Mouse (Mus musculus) megakaryocyte, embryonic 14.5 days (primary cell): Measurements from ENCODE around the gene Polr2a. TPM values are rescaled to one million over a fixed set of nuclear protein-coding genes. Genes with fewer than 3 reads are reported as not detected.

Experiments
- H3K27me3 ChIP-seq: replicated peaks from 2 replicates; pipeline ENCODE3; 2012; ENCODE audit warnings: inconsistent platforms
- H3K36me3 ChIP-seq: replicated peaks from 2 replicates; pipeline ENCODE3; 2012; ENCODE audit warnings: low read length, inconsistent platforms, mixed read lengths
- H3K4me1 ChIP-seq: 2 replicates; pipeline ENCODE4 v1.6.1; 2012; ENCODE audit warnings: inconsistent platforms
- H3K4me3 ChIP-seq: replicated peaks from 2 replicates; pipeline ENCODE3; 2012; ENCODE audit warnings: moderate library complexity, mild to moderate bottlenecking, inconsistent platforms
- H3K9me3 ChIP-seq: 2 replicates; pipeline ENCODE4 v1.6.1; 2012; ENCODE audit warnings: inconsistent platforms
- FLI1 ChIP-seq: IDR thresholded peaks from 2 replicates; pipeline ENCODE4 v1.6.1; 2012; ENCODE audit warnings: low read length, inconsistent platforms, mixed read lengths
- GATA1 ChIP-seq: IDR thresholded peaks from 3 replicates; pipeline ENCODE4 v1.6.1; 2012; ENCODE audit warnings: mixed read lengths, low read length, inconsistent platforms, borderline replicate concordance
- polyA plus RNA-seq: library from polyadenylated mRNA; stranded (reverse); fragments of >175 nt; gene quantifications from 2 replicates; pipeline ENCODE4 v1.2.3, GENCODE M21; 2012; ENCODE audit warnings: low replicate concordance; ENCODE audit not compliant: insufficient read depth

The Polr2a gene
- polyA plus RNA-seq, 1 experiment = 36.5 TPM

DNA sequence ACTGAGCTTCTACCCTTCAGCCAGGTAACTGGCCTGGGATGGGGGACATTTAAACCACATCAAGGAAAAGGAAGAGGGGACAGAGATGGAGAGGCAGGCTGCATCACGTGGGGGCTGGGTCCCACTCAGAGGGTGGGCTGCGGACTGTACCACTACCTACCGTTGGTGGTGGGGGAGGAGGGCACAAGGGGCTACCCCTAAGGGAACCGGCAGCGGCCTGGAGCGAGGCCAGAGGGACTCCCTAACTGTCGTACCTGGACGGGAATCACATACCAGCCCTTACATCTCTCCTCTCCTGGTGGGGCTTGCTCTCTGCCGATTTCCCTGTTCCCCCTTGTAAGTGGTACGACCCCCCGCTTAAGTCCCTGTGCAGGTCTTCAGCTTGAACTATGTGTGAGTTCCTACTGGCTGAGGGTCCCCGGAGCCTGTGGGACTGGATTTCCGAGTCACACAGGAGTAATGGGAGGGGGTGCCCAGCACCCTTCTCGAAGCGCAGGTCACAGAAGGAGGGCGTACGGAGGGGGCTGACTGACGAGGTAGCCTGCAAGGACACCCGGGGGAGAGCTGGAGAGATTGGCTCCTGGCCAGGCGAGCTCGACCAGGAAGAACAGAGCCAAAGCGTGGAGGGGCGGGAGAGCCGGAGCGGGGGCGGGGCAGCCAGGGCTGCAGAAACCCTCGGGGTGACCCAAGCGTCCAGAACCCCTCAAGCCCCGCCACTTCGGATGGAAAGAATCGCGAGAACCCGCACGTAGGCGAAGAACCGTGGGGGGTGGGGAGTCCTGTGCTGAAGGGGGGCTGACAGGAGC is 42.2 kb upstream of the Polr2a start:
- H3K4me1 ChIP-seq = peaks cover 70% of the 10 kb centered on the region
- peak overlapping the region; percentile 87 for H3K4me3 ChIP-seq
- no peaks in the 10 kb centered on the region for H3K36me3 ChIP-seq
- no peak for TF ChIP-seq GATA1
- peaks cover 93% of the 10 kb centered on the region for H3K27me3 ChIP-seq
- no peaks in the 10 kb centered on the region for H3K9me3 ChIP-seq

DNA sequence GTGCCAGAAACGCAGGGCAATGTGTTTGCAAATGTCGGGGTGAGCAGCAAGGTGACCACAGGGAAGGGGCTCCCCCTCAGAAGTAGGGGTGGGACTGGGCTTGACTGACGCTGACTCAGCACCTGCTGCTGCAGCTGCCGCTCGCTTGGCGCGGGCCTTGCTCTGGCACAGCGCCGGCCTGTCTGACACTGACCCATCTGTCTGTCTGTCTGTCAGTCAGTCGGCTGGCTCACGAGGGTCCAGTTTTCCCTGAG is 41.6 kb upstream of the Polr2a start:
- H3K4me1 ChIP-seq = peaks cover 75% of the 10 kb centered on the region
- peak overlapping the region; percentile 87 for H3K4me3 ChIP-seq
- H3K27me3 ChIP-seq = peaks cover 88% of the 10 kb centered on the region

DNA sequence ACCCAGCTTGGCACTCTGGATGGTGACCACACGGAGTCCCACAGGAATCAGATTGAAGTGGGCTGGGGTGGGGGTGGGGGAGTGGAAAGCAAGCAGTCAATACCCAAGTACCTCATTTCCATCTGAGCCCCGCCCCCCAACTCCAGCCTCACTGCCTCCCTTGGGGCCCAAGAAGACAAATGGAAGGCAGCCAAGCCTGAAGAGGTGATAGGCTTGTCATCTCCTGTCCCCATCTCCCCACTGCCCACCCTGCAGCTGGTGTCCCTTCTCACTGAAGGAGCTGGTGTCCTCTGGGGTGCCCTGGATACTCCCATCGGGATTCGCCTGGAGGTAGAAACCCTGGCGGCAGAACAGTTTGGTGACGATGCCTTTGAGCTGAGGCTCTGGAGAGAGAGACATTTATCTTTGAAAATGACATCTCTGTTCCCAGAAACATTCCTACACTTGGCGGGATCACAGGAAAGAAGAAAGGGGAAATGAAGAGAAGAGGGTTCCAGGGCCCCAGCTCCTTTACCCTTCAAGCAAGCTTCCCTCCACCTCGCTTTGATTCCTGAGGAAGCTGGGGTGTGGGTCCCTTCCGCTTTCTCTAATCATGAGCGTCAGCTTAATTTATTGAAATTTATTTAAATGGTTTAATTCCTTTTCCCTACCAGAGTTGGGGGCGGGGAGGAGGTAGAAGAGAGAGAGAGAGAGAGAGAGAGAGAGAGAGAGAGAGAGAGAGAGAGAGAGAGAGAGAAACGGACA is 41.1 kb upstream of the Polr2a start:
- H3K27me3 ChIP-seq = peaks cover 83% of the 10 kb centered on the region
- H3K36me3 ChIP-seq = no peaks in the 10 kb centered on the region
- no peaks in the 10 kb centered on the region for H3K9me3 ChIP-seq
- H3K4me3 ChIP-seq = peak overlapping the region; percentile 87
- TF ChIP-seq FLI1 (no peak), GATA1 (no peak)
- H3K4me1 ChIP-seq = peaks cover 77% of the 10 kb centered on the region

More for the DNA sequence above, 41.6 kb upstream of the Polr2a start:
- H3K36me3 ChIP-seq = no peaks in the 10 kb centered on the region
- no peak for TF ChIP-seq GATA1
- no peak for TF ChIP-seq FLI1
- no peaks in the 10 kb centered on the region for H3K9me3 ChIP-seq

DNA sequence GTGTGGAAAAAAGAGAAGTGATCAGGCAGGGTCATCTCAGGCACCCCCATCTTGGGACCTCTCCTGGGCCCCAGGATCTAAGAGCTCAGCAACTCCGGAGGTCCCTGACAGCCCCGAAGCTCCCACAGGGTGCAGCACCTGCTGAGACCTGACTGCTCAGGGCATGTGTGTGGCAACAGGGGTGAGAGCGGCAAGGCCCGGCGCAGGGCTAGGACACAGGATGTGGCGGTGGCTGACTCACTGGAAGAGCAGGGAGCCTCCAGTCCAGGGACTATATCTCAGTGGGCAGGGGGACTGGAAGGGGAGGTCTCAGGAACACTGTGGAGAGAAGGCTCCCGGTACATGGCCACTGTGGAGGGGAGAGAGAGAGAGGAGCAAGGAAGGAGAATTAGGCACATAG is 39.5 kb upstream of the Polr2a start:
- TF ChIP-seq GATA1 (no peak), FLI1 (no peak)
- Histone ChIP-seq H3K4me1 (peaks cover 65% of the 10 kb centered on the region), H3K36me3 (no peaks in the 10 kb centered on the region), H3K9me3 (no peaks in the 10 kb centered on the region), H3K4me3 (no peak overlapping the region), H3K27me3 (peaks cover 78% of the 10 kb centered on the region)

DNA sequence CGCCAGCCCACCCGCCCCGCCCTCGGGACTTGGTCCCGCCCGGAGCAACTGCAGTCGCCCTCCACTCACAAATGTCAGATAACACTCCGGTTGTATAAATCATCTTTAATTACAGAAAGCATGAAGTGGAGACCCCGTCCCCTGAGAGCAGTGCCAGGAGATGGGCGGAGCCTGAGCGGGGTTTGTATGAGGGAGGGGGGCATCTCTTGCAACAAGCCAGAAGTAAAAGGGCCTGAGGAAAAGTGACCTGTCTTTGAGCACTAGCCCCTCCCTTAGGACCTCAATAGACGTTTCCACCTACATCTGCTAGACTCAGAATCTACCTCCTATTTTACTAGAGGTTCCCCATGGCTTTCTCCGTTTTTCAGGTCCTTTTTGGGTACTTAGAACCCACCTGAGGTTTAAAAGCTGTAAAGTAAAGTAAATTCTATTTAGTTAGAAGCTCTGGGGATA is 37.6 kb upstream of the Polr2a start:
- Histone ChIP-seq H3K4me3 (peak overlapping the region; percentile 91), H3K27me3 (peaks cover 63% of the 10 kb centered on the region), H3K4me1 (peaks cover 46% of the 10 kb centered on the region), H3K9me3 (no peaks in the 10 kb centered on the region), H3K36me3 (no peaks in the 10 kb centered on the region)
- TF ChIP-seq GATA1 = no peak
- no peak for TF ChIP-seq FLI1

DNA sequence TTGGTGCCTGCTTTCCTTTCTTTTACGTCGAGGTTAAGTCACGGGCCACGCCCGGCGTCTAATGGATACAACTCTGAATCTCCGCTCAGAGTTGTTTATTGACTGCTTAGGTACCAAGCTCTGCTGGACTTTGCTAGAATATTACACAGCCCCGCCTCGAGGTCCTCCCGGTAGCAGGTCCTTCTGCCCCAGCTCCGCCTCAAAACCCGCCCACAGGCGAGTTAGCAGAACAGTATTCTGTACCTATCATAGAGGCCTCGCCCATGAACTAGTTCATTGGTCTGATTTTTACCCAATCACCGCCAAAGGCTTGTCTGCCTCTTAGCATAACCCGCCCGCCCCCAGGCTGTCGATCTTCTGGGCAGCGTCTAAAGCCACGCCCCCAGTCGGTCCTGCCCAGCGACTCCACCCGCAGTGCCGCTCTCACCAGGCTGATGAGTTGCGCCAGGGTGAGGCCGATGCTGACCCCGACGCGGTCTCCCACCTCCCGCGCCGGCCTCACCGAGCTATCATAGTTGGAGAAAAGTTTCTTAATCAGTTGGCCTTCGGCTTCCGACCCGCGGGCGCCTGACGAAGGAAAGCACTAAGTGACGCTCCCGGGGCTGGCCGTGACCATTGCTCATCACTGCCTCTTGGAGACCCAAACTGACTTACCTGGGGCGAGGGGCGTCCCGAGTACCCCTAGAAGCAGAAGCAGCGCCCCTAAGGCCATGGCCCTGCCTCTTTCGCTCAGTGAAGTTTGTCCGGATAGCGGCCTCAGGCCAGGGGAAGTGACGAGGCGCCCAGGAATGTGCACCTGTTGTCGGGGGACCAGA is 36.9 kb upstream of the Polr2a start, which contains the start of gene Chrnb1:
Chrnb1 (minus strand) TSS at position 776 of the 815 bp plus-strand sequence.
- H3K27me3 ChIP-seq = peaks cover 56% of the 10 kb centered on the region
- TF ChIP-seq FLI1 = no peak
- TF ChIP-seq GATA1 = no peak
- H3K9me3 ChIP-seq = no peaks in the 10 kb centered on the region
- H3K4me3 ChIP-seq = peak within 1 kb of the TSS; percentile 91
- H3K4me1 ChIP-seq = peaks cover 40% of the 10 kb centered on the region
- no peaks in the 10 kb centered on the region for H3K36me3 ChIP-seq

DNA sequence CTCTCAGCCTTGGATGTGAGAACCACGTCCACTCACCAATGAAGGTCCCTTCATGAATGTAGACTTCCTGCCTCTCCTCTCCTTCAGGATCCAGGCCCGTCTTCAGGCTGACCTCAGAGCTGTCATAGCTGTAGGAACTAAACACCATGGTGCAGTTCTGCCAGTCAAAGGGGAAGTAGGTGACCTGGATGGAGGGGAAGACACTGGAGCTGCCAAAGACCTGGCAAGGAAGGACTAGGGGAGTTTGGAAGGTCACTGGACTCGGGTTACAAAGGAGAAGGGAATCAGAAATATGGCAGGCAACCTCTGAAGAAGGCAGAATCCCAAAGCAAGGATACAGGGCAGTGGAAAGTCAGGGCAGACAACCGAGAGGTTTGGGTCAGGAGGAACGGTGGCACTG is 35.0 kb upstream of the Polr2a start:
- TF ChIP-seq FLI1 (no peak), GATA1 (no peak)
- Histone ChIP-seq H3K27me3 (peaks cover 43% of the 10 kb centered on the region), H3K9me3 (no peaks in the 10 kb centered on the region), H3K36me3 (no peaks in the 10 kb centered on the region), H3K4me1 (peaks cover 26% of the 10 kb centered on the region), H3K4me3 (no peak overlapping the region)

DNA sequence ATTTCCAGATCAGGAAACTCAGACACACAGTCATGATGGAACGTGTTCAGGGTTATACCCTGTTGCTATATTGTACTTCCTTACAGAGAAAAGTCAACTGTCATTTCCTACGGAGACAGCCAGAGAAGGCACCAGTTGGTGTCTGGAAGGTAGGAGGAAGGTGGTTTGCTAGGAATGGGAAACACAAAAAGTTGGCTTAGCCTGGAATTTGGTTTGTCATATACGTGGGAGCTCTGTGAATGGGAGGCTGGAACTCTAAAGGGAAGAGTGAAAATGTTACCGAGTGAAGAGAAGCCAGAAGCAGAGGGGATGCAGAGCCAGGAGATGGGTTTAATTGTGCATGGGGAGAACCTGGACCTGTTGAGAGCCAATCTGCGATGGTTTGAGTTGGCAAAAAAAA is 33.0 kb upstream of the Polr2a start:
- no peaks in the 10 kb centered on the region for H3K9me3 ChIP-seq
- H3K4me1 ChIP-seq = peaks cover 26% of the 10 kb centered on the region
- no peaks in the 10 kb centered on the region for H3K36me3 ChIP-seq
- H3K4me3 ChIP-seq = no peak overlapping the region
- H3K27me3 ChIP-seq = peaks cover 30% of the 10 kb centered on the region
- TF ChIP-seq FLI1 = no peak
- TF ChIP-seq GATA1 = no peak

DNA sequence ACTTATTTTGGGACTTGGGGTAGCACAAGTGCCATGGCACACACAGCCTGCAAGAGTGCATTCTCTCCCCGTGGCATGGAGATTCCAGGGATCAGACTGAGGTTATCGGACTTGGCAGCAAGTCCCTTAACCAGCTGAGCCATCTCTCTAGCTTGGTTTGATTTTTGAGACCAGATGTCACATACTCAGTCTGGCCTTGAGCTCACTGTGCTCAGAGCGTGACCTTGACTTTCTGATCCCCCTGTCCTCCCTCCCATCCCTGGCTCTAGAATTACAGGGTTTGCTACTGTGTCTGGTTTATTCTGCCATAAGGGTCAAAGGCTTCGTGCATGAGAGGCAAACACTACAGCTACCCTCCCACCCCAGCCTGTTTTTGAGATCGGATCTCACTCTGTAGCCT is 31.0 kb upstream of the Polr2a start:
- Histone ChIP-seq H3K4me3 (no peak overlapping the region), H3K9me3 (no peaks in the 10 kb centered on the region)
- no peak for TF ChIP-seq FLI1
- TF ChIP-seq GATA1 = no peak

DNA sequence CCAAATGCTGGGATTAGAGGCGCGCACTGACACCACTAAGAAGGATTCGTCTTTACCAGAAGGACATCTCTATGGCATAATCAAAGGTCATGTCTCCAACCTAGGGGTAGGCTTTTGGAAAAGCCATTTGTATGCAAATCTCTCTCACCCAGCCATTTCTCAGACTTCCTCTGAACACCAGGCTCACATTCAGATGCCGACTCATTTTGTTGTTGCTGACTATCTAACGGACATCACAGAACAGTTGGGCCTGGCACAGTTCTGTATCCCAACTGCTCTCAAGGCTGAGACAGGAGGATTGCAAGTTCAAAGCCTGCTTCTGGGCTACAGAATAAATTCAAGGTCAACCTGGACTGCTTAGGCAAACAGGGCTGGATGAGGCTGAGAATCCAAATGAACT is 28.9 kb upstream of the Polr2a start:
- H3K36me3 ChIP-seq = no peaks in the 10 kb centered on the region
- peaks cover 17% of the 10 kb centered on the region for H3K27me3 ChIP-seq
- H3K4me1 ChIP-seq = peaks cover 13% of the 10 kb centered on the region
- H3K4me3 ChIP-seq = no peak overlapping the region
- TF ChIP-seq GATA1 = no peak
- no peak for TF ChIP-seq FLI1
- no peaks in the 10 kb centered on the region for H3K9me3 ChIP-seq

More for the DNA sequence above, 31.0 kb upstream of the Polr2a start:
- H3K4me1 ChIP-seq = peaks cover 19% of the 10 kb centered on the region
- no peaks in the 10 kb centered on the region for H3K36me3 ChIP-seq
- peaks cover 24% of the 10 kb centered on the region for H3K27me3 ChIP-seq
